Mouse (Mus musculus): ENCODE measurements at regions not wholly inside any gene's neighbourhood (a gene's known extent, or its start where the extent isn't known, plus 50 kb on each side); places are given as distances from the start of the nearest gene placed in this dataset.

DNA sequence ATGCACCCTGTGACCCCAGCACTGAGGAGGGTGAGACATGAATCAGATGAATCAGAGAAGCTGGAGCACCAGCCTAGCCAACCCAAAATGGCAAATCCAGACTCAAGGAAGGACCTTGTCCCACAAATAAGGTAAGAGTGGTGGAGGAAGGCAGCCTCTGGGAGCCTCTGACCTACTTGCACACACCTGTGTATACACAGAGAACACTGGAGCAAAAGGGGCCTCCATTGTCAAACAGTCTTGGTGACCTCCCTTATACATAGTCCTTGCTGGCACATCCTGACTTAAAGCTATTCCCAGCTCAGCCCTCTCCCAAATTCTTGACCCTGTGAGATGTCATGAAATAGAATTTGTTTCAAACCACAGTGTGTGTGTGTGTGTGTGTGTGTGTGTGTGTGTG lies 57.1 kb downstream of the Inhbb start:
- DNase-seq (ENCODE audit: inconsistent ontology term): no peak

DNA sequence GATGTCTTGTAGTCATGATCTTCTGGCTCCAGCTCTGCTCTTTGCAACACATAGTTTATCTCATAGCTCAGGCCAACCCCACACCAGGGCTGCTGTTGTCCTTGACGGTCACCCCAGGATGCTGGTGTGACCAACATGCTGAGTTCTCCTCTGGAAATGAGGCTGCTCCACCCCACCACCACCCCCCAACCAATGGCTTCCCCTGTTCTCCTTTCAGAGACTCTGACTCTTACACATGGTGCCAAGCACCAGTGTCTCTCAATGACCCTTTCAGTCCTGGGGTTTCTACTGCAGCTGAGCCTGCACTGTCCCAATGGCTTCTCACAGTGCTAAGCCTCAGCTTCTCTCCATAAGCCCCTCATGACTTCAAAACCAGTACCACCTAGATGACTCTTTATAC lies 64.0 kb downstream of the Inhbb start:
- no peak for DNase-seq (ENCODE audit: inconsistent ontology term)

DNA sequence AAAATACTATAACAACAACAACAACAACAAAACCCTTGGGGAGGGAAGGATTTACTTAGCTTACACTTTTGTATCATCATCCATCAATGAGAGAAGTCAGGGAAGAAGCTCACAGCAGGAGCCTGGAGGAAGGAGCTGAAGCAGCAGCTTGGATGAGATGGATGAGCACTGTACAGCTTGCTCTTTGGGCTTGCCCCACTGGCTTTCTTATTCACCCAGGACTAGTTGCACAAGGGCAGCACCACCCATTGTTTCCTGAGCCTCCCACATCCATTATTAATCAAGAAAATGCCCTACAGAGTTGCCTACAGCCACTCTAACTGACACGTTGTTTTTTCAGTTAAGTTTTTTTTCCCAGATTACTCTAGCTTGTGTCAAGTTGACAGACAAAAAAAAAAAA lies 65.1 kb downstream of the Inhbb start:
- DNase-seq (ENCODE audit: inconsistent ontology term): no peak

DNA sequence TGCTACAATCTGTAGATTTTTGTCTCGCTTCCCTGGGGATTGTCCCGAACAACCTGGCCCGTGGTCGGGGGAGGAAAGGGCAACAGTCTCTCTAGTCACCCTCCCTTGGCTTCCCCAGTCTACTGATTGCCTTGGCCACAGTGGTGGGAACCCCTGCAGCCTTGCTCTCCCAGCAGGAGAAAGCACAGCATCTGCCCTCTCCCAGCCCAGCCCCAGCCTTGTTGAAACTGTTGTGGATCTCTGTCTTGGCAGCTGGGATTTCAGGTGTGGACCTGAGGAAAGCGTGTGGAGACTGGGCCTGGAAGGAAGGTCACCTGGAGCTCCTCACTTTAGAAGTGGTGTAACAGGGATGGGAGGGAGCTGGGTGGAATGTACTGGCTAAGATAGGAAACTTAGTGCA lies 66.6 kb downstream of the Inhbb start:
- no peak for DNase-seq (ENCODE audit: inconsistent ontology term)

DNA sequence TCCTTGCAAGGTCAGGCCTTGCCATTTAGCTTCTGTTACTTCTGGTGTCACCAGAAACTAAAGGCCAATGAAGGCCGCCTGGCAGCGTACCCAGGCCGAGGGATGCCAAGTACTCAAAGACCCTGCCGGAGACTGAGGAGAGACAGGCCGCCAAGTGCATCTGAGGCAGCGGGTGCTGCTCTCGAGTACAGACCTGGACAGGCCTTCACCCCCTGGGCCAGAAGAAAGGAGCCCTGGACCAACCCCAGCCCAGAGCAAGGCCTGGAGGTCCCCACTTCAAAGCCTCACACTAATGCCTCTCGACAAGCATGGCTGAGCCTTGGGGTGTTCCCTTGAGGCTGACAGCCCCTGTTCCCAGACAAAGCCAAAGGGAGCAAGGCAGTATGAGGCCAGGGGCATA lies 70.5 kb downstream of the Inhbb start:
- DNase-seq (ENCODE audit: inconsistent ontology term): no peak

DNA sequence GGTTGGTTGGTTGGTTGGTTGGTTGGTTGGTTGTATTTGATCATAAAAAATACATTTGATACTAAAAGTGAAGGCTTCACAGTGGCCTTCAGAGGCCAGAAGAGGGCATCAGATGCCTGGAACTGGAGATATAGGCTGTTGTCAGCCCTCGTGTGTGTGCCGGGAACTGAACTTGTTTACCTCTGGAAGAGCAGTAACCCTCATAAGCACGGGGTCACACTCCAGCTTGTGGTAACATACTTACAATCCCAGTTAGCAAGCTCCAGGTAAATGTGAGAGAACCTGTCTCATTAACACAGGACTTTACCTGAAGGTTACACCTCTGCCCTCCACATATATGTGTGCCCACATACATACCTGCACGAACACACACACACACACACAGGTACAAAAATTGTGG lies 71.2 kb downstream of the Inhbb start:
- DNase-seq (ENCODE audit: inconsistent ontology term): no peak

DNA sequence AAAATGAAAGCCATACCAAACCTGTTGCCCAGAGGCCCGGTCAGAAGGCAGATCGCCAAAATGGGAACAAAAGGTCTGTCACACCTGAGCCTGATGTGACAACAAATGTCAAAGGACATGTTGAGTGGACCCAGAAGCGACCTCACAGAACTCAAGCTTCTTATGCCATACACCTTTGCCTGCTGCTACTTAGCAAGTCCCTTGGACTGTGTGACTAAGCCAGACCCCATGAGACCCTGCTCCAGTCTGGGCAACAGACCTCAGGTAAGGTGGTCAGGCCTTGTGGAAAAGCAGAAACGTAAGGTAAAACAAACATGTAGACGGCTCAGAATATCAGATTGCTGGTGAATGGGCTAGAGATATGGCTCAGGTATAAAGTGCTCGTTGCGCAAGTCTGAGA lies 71.8 kb downstream of the Inhbb start:
- no peak for DNase-seq (ENCODE audit: inconsistent ontology term)

DNA sequence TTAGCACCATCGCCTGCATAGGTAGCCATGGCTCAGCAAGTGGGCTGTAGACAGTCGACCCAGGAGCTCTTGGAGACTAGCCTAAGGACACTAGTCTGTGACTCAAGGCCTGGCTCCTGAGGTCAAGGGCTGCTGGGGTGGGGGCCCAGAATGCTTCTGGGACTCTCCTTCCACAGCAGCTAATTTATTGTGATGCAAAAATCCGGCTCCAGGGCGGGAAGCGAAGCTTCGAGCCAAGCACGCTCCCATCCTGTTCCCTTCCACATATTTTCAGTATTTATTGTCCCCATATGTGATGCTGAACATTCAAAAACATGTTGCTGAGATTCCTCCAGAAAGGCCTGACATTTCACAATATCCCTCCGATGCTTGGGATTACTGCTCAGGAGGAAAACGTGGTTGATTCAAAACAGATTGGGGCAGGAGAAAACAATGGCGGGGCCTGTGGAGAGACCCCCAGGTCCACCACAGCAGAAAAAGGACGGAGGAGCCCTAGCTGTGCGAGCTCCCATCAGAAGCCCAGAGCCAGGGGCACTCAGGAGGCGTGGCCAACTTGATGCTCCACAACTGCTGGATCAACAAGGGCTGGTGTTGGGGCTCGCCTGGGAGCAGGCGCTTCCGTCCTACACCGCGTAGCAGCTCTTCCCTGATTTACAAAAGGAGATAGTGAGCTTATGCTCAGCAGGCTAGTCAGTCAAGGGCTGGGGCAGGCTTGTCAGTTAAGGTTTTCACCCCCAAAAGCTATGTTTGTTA lies 73.4 kb downstream of the Inhbb start:
- DNase-seq (ENCODE audit: inconsistent ontology term): no peak

DNA sequence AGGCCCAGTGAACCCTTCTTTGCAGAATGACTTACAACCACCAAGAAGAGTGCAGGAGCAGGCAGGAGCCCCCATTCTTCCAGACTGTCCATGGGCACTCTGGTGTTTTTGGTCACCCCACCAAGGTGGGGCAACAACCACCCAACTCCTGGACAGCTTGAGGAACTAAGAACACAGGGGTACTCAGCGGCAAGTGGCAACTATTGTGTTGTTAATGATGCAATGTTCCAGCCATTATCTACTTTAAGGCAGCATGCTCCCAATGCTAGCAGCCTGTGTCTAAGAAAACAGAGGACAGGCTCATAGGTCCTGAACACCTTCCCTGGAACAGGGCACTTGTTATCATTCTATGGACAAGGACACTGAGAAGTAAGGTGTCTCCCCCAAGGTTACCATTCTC lies 74.3 kb downstream of the Inhbb start:
- no peak for DNase-seq (ENCODE audit: inconsistent ontology term)

DNA sequence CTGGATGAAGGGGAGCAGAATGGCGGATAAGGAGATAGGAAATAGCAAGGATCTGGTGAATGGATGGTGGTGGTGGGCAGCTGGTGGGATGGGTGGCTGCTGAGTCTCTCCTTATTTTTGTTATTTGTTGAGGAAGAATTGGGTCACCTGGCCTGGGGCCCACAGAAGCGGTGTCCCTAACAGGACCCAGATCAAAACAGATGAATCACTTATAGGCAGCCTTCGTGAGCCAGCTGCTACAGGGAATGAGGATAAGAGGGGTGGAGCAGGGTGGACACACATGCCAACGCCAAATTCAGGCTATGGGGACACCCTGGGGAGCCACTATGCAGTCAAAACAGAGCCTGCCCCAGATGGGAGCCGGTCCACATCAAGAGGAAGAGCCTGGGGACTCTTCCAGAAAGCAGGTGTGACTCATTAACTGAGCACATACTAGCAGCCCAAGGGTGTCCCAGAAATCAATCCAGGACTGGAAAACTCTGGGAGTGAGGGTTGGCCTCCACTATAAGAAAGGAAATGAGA lies 75.4 kb downstream of the Inhbb start:
- peak; percentile 50 for DNase-seq (ENCODE audit: inconsistent ontology term)

DNA sequence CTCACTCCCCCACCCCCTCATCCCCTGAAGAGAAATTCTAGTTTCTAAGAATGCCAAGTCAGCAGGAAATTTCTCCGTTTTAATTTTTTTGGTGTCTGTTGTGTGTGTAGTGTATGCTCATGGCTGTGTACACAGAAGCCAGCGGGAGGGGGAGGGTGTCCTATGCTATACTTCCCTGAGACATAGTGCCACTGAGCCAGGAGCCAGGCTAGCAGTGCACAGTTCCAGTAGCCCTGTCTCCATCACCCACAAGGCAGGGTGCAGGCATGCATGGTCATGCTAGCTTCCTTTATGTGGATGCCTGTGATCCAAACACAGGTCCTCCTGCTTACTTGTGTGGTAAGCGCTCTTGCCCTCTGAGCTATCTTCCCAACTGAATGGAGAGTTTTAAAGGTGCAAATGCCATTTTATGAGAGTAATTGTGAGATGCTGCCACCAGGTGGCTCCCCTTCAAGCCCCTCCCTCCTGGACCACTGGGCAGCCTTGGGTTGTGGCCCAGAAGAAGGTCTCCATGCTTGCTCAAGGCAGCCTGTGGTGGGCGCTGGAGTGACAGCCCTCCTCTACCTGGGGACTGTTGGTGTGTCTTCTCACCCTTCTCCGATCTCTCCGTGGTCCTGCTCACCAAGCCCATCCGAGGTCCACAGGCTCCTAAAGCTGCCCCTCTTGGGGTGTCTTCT lies 76.8 kb downstream of the Inhbb start:
- no peak for DNase-seq (ENCODE audit: inconsistent ontology term)

DNA sequence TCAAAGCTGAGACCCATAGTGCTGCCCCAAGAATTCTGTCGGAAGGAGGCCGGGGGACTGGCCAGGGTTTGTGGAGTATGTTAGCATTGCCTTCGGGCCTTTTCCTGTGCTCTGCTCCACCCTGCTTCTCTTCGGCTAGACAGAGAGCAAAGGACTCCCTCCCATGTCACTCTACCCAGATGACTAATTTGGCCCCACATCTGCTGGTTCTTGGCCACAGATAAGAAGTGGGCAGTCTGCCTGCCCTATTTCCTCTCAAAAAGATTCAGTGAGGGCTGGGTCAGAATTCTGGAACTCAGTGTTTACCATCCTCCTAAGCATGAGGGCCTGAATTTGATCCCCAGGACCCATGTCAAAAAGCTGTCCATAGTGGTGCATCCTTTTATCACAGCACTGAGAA lies 78.0 kb downstream of the Inhbb start:
- peak; percentile 49 for DNase-seq (ENCODE audit: inconsistent ontology term)

DNA sequence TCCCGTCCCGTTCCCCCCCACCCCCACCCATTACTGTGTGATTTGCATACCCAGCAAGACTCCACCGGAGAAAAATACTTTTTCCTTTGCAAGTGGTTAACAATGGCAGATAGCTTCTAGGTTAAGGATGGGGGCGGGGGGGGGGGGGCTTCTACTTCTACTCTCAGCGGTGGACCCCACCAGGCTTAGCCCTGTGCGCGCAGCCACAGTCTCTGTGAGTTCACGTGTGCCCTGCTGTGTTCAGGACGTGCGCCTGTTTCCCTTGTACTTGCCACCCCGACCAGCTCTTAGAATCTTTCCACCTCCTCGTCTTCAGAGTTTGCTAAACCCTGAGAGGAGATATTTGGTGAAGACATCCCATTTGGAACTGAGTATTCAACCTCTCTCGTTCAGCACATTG lies 86.9 kb downstream of the Inhbb start:
- no peak for DNase-seq (ENCODE audit: inconsistent ontology term)

DNA sequence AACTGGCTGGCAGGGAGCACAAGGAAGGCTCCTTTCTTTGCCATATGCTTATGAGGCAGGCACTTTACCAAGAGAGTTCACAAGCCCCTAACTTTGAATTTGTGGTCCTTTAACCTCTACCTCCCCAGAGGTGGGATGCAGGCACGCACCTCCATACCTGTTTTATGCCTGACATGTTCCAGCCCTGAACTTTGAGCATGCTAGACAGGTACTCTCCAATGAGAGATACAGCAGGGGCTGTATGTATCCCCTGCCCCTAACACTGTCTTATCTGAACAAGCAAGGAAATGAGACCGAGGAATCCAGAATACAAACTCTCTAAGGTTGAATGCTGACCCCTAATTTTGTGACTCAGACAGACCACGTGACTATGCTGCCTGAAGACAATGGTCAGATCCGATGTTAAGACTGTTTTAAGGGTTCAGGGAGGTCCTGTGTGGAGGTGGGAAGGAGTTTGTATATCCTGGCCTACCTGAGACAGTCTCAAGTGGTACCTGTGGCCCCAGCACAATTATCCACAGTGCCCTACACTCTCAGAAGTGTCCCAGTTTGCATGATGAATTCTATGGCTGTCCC lies 91.2 kb downstream of the Inhbb start:
- DNase-seq (ENCODE audit: inconsistent ontology term): no peak

DNA sequence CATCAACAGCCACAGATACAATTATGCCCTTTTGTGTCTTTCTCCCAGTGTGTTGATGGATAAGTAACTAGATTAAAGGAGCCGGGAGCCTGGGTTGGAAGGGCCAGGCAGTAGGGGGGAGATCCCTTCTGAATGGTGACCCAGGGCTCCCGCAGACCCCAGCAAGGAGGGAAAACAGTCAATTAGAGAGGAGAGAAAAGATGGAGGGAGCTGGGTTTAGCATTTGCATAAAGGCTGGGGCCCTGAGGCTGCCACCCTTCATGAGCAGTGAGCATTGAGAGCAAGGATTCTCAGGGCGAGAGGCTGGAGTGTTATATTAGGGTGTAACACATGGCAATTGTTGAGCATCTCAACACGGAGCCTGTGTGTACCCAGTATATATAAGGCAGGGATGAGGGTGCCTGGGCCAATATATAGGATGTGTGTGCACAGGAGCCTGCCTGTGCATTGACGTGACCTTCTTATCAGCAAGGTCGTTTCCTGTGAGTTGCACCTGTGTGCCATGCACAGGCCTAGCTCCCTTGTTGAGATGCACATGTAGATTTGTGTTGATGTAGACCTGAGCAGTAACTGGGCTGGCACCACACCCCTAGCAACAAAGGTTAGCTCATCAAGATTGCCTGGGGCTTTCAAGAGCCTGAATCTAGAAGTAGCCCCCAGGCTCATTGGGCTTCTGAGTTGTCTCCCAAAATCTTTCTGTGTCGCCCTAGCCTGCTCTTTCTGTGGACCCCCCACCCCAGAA lies 92.2 kb downstream of the Inhbb start:
- DNase-seq (ENCODE audit: inconsistent ontology term): peak; percentile 53

DNA sequence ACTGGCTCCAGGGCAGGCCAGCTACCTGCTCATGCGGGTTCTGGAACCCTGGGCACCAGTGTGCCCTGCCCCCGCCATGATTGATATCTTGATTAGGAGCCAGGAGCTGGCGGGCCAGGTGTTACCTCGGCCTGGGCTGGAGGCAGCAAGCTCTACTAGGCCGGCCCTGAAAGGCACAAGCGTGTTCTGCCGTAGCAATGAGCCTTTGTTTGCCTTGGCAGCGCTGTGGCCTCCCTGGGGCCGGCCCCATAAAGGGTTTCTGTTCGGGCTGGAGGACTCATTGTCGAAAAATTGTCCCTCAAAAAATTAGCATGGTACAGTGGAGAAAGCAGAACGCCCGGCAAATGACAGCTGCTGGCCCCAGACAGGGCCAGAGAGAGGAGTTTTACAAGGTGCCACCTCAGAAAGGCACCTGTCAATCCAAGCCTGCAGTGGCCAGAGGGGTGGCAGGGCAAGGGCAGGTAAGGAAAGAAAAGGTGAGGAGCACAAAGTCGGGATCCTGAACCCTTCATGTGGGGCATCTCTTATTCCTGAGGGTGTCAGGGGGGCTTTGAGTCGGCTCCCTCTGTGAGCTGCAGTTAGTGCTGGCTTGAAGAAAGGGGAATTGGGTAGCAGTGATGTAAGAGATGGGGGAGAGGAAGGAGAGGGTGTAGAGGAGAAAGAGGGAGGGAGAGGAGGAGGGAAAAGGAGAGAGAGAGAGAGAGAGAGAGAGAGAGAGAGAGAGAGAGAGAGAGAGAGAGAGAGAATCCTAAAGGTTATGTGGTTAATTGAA lies 92.9 kb downstream of the Inhbb start:
- DNase-seq (ENCODE audit: inconsistent ontology term): peak; percentile 95

DNA sequence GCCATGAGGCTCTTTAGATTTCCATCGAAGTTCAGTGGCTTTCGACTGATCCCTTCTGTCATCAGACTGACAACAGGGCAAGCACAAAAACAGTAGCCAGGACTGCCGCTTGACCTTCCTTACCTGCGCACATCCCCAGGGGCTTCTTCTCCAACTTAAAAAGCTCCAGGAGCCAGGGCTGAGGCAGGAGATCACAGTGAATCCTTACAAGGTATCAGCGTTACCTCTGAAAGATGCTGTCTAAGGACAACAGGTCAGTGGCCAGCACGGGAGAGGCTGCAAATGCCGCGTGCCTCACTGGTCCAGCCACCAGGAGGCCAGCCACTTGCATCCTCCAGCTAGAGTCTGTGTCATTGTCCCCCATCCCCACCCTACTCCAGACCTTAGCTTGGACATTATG lies 97.5 kb downstream of the Inhbb start:
- no peak for DNase-seq (ENCODE audit: inconsistent ontology term)

DNA sequence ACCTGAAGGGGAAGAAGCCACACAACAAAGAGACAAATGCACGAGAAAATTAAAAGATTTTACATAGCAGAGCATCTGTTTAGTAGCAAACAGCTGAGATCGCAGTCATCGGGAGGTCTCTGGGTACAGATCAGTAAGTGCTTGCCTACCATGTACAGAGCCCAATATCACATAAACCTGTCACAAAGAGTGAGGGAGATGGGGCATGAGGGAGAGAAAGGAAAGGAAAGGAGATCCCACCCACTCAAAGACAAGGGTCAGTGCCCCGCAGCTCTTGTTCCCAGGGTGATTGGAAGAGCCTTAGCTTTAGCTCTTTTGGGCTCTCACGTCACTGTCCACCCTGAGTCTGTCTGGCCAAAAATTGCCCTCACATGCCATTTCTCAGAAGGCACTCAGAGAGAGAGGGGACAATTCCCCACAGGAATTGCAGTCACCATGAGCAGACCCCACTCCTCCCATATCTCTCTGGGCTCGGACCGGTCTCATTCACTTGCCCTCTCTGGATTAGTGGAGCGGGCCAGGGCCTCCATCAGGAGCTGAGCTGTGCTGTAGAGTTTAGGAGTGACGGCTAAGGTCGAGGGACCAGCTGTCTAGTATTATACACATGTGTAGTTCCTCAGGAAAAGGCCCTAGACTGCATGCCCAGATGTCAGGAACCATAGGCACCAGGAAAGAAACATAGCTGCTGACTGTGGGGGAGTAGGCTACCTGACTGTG lies 99.6 kb downstream of the Inhbb start:
- DNase-seq (ENCODE audit: inconsistent ontology term): no peak

DNA sequence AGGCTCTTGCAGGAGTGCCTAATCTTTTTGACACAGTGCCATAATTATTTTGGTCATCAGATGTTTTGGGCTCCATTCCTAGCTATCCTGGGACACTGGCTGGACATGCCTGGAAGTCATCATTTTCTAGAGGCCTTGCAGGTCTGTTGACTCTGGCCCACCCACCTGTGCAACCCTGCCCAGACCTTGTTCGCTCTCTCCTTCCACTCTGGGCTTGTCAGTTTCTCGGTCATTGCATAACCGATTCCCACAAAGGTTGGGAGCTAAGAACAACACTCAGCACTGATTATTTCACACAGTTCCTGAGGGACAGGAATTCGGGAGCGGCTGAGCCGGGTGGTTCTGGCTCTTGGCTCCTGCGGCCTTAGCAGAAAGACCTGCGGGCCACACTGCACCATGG lies 100.2 kb downstream of the Inhbb start:
- no peak for DNase-seq (ENCODE audit: inconsistent ontology term)

DNA sequence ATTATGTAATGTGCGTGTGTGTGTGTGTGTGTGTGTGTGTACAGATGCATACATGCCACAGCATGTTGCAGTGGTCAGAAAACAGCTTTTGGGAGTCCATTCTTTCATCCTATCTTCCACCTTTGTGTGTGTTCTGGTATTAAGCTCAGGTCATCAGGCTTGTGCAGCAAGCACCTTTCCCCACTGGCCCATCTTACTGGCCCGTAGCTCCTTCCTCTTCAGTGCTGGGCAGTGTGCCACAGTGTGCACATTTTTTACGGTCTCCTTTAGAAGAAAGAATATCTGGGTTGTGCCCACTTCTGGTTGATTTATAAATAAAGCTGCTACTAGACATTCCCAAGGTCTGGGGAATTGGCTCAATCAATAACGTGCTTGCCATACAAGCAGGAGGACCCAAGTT lies 105.0 kb downstream of the Inhbb start:
- no peak for DNase-seq (ENCODE audit: inconsistent ontology term)

Data from Muller cell, postnatal 12 days (primary cell).